Comparison of ENCODE assay signal across 8 mouse cellular contexts in the genomic region with DNA sequence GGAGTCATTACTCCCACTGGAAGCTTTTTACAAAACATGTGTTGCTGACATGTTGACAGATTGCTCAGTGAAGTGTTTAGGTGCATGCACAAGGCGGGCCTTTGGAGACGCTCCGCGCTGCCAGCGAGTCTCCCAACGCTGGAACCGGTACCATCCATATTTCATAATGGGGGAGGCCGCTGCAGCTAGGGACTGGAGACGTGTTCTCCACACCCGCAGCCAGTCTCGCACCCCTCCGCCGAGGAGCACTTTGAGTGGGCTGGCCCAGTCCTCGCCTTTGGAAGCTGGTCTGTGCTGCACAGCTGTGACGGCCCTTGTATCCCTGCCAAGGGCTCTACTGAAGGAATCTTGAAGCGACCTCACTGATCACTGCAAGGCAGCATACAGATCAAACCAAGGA.
DNase-seq lines count a peak whose midpoint lies in the region; ATAC-seq and TF ChIP-seq lines count a peak whose summit lies in the region.

No protein-coding gene starts in this region.

- H3K4me3 ChIP-seq in embryonic facial prominence, embryonic 10.5 days, result peak overlapping the region; percentile 37
- no peak overlapping the region for H3K4me3 ChIP-seq in intestine, embryonic 16.5 days (ENCODE audit: low read length)
- no peak overlapping the region for H3K4me3 ChIP-seq in cerebellum, adult 2 months (replicated peaks; ENCODE audit: insufficient read depth, low read depth, low read length)

- no peak overlapping the region for H3K9ac ChIP-seq in intestine, embryonic 16.5 days (ENCODE audit: low read depth, low read length)

- TF ChIP-seq POLR2A in cerebellum, adult 2 months (IDR thresholded peaks at IDR 0.05; ENCODE audit: borderline replicate concordance, insufficient read depth, low read length), result no peak

- peaks cover 84% of the 10 kb centered on the region for H3K4me1 ChIP-seq in embryonic facial prominence, embryonic 10.5 days
- peaks cover 31% of the 10 kb centered on the region for H3K4me1 ChIP-seq in intestine, embryonic 16.5 days (ENCODE audit: control insufficient read depth, insufficient read depth, low read length)
- H3K4me1 ChIP-seq in cerebellum, adult 2 months (ENCODE audit: control insufficient read depth, insufficient read depth, low read length), result no peaks in the 10 kb centered on the region

- no peak for TF ChIP-seq CTCF in cerebellum, adult 2 months (IDR thresholded peaks at IDR 0.05; ENCODE audit: borderline replicate concordance, insufficient read depth, low read depth, low read length)

- intact Hi-C loops in left cerebral cortex, postnatal 25 days (cut with DNase I), result loop anchor here (2.0 kb wide), 1 partner anchor 124 kb away; no protein-coding TSS in a partner anchor

- DNase-seq in MN1 (ENCODE audit: low spot score), result peak; percentile 72
- peak; percentile 77 for DNase-seq in embryonic facial prominence, embryonic 10.5 days (ENCODE audit: low spot score)
- DNase-seq in gastrocnemius, postnatal 4 days (ENCODE audit: low spot score in 2 of 2), result peak; percentile 60 to 84
- DNase-seq in left cerebral cortex, postnatal 25 days (ENCODE audit: low spot score in 2 of 2), result peak; percentile 66 to 82
- peak; percentile 81 for DNase-seq in neural tube, embryonic 10.5 days (ENCODE audit: extremely low spot score, low spot score)
- DNase-seq in testis, postnatal 14 days (ENCODE audit: low spot score), result peak; percentile 50
- no peak for DNase-seq in cerebellum, adult 2 months

- peak; percentile 84 for ATAC-seq in intestine, embryonic 16.5 days

- no peak overlapping the region; the same call in 1 of the 2 replicates for H3K4me2 ChIP-seq in intestine, embryonic 16.5 days (ENCODE audit: low read depth, low read length)

- H3K36me3 ChIP-seq in embryonic facial prominence, embryonic 10.5 days (replicated peaks), result peaks cover 15% of the 10 kb centered on the region
- no peaks in the 10 kb centered on the region for H3K36me3 ChIP-seq in intestine, embryonic 16.5 days (ENCODE audit: control insufficient read depth, insufficient read depth, low read length)

- H3K27ac ChIP-seq in embryonic facial prominence, embryonic 10.5 days (replicated peaks), result peak overlapping the region; percentile 86
- H3K27ac ChIP-seq in intestine, embryonic 16.5 days (ENCODE audit: low read length), result no peak overlapping the region
- no peak overlapping the region for H3K27ac ChIP-seq in cerebellum, adult 2 months (ENCODE audit: insufficient read depth, low read length)

- 8% methylated on average over 16 of the region's 16 CpGs for WGBS in embryonic facial prominence, embryonic 10.5 days
- 27% methylated on average over 16 of the region's 16 CpGs for WGBS in intestine, embryonic 16.5 days
- WGBS in cerebellum, adult 2 months, result 55% methylated on average over 16 of the region's 16 CpGs

- no peaks in the 10 kb centered on the region for H3K9me3 ChIP-seq in embryonic facial prominence, embryonic 10.5 days
- no peaks in the 10 kb centered on the region for H3K9me3 ChIP-seq in intestine, embryonic 16.5 days (ENCODE audit: control insufficient read depth, low read length)

- no peaks in the 10 kb centered on the region for H3K27me3 ChIP-seq in embryonic facial prominence, embryonic 10.5 days (replicated peaks; ENCODE audit: low read depth, poor library complexity, severe bottlenecking)
- no peaks in the 10 kb centered on the region for H3K27me3 ChIP-seq in intestine, embryonic 16.5 days (replicated peaks; ENCODE audit: control insufficient read depth, insufficient read depth, low read length)
- no peaks in the 10 kb centered on the region for H3K27me3 ChIP-seq in cerebellum, adult 2 months (ENCODE audit: control insufficient read depth, insufficient read depth, low read length)

Comparison
In these comparisons a context has a peak if more than half of its experiments do, and no peak if none do; other contexts are left out.
1. DNase-seq: peak in MN1 (single experiment), embryonic facial prominence, embryonic 10.5 days (single experiment), gastrocnemius, postnatal 4 days (2 of 2), left cerebral cortex, postnatal 25 days (2 of 2), neural tube, embryonic 10.5 days (single experiment) and testis, postnatal 14 days (single experiment); none in cerebellum, adult 2 months (0 of 2).